ENCODE assay signal across 27 mouse cellular contexts in the genomic region with DNA sequence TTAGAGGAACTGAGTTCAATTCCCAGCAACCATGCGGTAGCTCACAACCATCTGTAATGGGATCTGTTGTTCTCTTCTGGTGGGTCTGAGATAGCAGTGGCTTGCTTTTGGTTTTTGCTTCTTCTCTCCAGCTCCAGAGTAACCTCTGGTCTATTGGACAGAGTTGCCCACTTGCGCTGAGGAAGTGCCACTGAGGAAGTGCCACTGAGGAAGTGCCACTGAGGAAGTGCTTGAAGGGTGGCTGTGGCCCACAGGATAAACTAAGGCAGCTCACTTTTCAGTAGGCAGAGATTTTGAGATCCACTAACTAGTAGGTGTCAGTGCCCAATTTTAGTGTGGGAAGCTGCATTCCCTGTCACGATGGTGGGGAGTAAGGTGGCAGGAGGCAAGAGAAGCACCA. TPM values are rescaled to one million over a fixed set of nuclear protein-coding genes. Genes with fewer than 3 reads are reported as not detected.
DNase-seq lines count a peak whose midpoint lies in the region; ATAC-seq lines count a peak whose summit lies in the region.
"Had no signal": no experiment of that assay in that cellular context is flagged by ENCODE, and none has a peak within 500 bp of the region (broad histone marks: within the 10 kb centered on the region; RNA-seq: fewer than 3 reads in every experiment).

No protein-coding gene starts in this region.

- H3K4me3 ChIP-seq in heart, embryonic 10.5 days: no peak overlapping the region
- no peak overlapping the region for H3K4me3 ChIP-seq in midbrain, embryonic 13.5 days (replicated peaks)
- no peak overlapping the region for H3K4me3 ChIP-seq in midbrain, embryonic 14.5 days (replicated peaks; ENCODE audit: low read depth, low read length)
- H3K4me3 ChIP-seq: forebrain, embryonic 10.5 days; forebrain, embryonic 13.5 days; heart, adult 2 months; hindbrain, embryonic 12.5 days; hindbrain, embryonic 15.5 days had no signal

- 93% methylated on average over 3 of the region's 3 CpGs for WGBS in heart, embryonic 10.5 days
- WGBS in midbrain, embryonic 13.5 days: 97% methylated on average over 3 of the region's 3 CpGs
- WGBS in midbrain, embryonic 14.5 days: 97% methylated on average over 3 of the region's 3 CpGs

- no peaks in the 10 kb centered on the region for H3K9me3 ChIP-seq in heart, embryonic 10.5 days
- no peaks in the 10 kb centered on the region for H3K9me3 ChIP-seq in midbrain, embryonic 13.5 days
- no peaks in the 10 kb centered on the region for H3K9me3 ChIP-seq in midbrain, embryonic 14.5 days (ENCODE audit: control insufficient read depth, low read length)
- H3K9me3 ChIP-seq: forebrain, embryonic 10.5 days; forebrain, embryonic 13.5 days; hindbrain, embryonic 12.5 days; hindbrain, embryonic 15.5 days had no signal

- no peak overlapping the region for H3K4me2 ChIP-seq in midbrain, embryonic 13.5 days (replicated peaks)
- H3K4me2 ChIP-seq in midbrain, embryonic 14.5 days (ENCODE audit: low read length): no peak overlapping the region
- H3K4me2 ChIP-seq: forebrain, embryonic 13.5 days; heart, embryonic 11.5 days; hindbrain, embryonic 12.5 days; hindbrain, embryonic 15.5 days had no signal

- no peak overlapping the region for H3K9ac ChIP-seq in midbrain, embryonic 13.5 days (replicated peaks)
- H3K9ac ChIP-seq in midbrain, embryonic 14.5 days (replicated peaks; ENCODE audit: low read length): no peak overlapping the region
- H3K9ac ChIP-seq: forebrain, embryonic 13.5 days; hindbrain, embryonic 12.5 days; hindbrain, embryonic 15.5 days had no signal

- no peaks in the 10 kb centered on the region for H3K27me3 ChIP-seq in heart, embryonic 10.5 days (ENCODE audit: insufficient read depth, poor library complexity, severe bottlenecking)
- no peaks in the 10 kb centered on the region for H3K27me3 ChIP-seq in midbrain, embryonic 13.5 days
- H3K27me3 ChIP-seq in midbrain, embryonic 14.5 days (ENCODE audit: control insufficient read depth, insufficient read depth, low read length): no peaks in the 10 kb centered on the region
- H3K27me3 ChIP-seq: forebrain, embryonic 13.5 days; hindbrain, embryonic 12.5 days; hindbrain, embryonic 15.5 days; Patski had no signal

- H3K27ac ChIP-seq in heart, embryonic 10.5 days: no peak overlapping the region
- H3K27ac ChIP-seq in midbrain, embryonic 13.5 days: 0 out of 2 replicates have a peak overlapping the region, but pooled peaks have one; percentile 31
- no peak overlapping the region for H3K27ac ChIP-seq in midbrain, embryonic 14.5 days (replicated peaks; ENCODE audit: low read depth, low read length)
- H3K27ac ChIP-seq: forebrain, embryonic 10.5 days; forebrain, embryonic 13.5 days; heart, adult 2 months; hindbrain, embryonic 12.5 days; hindbrain, embryonic 15.5 days had no signal

- peaks cover 57% of the 10 kb centered on the region for H3K36me3 ChIP-seq in heart, embryonic 10.5 days
- H3K36me3 ChIP-seq in midbrain, embryonic 13.5 days: peaks cover 27% of the 10 kb centered on the region
- H3K36me3 ChIP-seq in midbrain, embryonic 14.5 days (ENCODE audit: control insufficient read depth, insufficient read depth, low read length): peaks cover 27% of the 10 kb centered on the region

- ATAC-seq in midbrain, embryonic 13.5 days: no peak
- ATAC-seq in midbrain, embryonic 14.5 days (ENCODE audit: low FRiP score, low TSS enrichment): no peak
- peak; percentile 38; the same call in 1 of the 2 replicates for ATAC-seq in neutrophil, adult 5-6 weeks (ENCODE audit: extremely low read depth, insufficient number of reproducible peaks, low FRiP score, poor library complexity, severe bottlenecking)
- ATAC-seq: forebrain, embryonic 13.5 days; forebrain, embryonic 16.5 days; Patski had no signal

- H3K4me1 ChIP-seq in heart, embryonic 10.5 days: peaks cover 25% of the 10 kb centered on the region
- H3K4me1 ChIP-seq in midbrain, embryonic 13.5 days (replicated peaks): peaks cover 43% of the 10 kb centered on the region
- H3K4me1 ChIP-seq in midbrain, embryonic 14.5 days (ENCODE audit: control insufficient read depth, insufficient read depth, low read length): peaks cover 35% of the 10 kb centered on the region

- peak; percentile 87 for DNase-seq in heart, adult 11 months
- DNase-seq in heart, embryonic 10.5 days (ENCODE audit: low spot score): no peak
- DNase-seq in midbrain, embryonic 14.5 days: no peak
- no peak for DNase-seq in neural tube, embryonic 10.5 days (ENCODE audit: extremely low spot score, low spot score)
- no peak for DNase-seq in layer of hippocampus, adult 8-10 months (ENCODE audit: low spot score in 2 of 2)
- DNase-seq: adrenal gland, postnatal 10 days; adrenal gland, postnatal 36 days; cerebellum, adult 11 months; cerebellum, adult 2 months; cerebellum, adult 9-11 months; cerebellum, postnatal 36 days; gastrocnemius, postnatal 10 days; heart, adult 2 months had no signal

RNA-seq across cellular contexts. Expression of gene Slc45a1, which starts 43.3 kb away (rescaled TPM):
- polyA plus RNA-seq in heart, embryonic 10.5 days (2016; fragmentation: Nextera tagmentation; extraction: Ambion mirVana): 0.10 and 0.15 TPM in 2 replicates
- 18.1 and 20.7 TPM in 2 replicates for polyA plus RNA-seq in midbrain, embryonic 13.5 days (2015; fragmentation: Nextera tagmentation; extraction: Ambion mirVana)
- polyA plus RNA-seq in midbrain, embryonic 14.5 days (2014; fragmentation: Nextera tagmentation; extraction: Ambion mirVana): 28.0 and 29.3 TPM in 2 replicates
- not detected in 2 replicates for total RNA-seq in neutrophil, adult 5-6 weeks (2017)
- 10 to 100 TPM; 36.2 to 45.2 (median 44.1) TPM for total RNA-seq in layer of hippocampus, adult 8-10 months (2022)
- total RNA-seq: gastrocnemius, adult 18-20 months; gastrocnemius, postnatal 10 days; gastrocnemius, postnatal 4 days; heart, adult 2 months; heart, postnatal 25 days; hematopoietic stem cell, adult 5-6 weeks had no signal
- polyA plus RNA-seq: heart, adult 2 months; heart, postnatal 0 days; Patski had no signal

Comparison
In these comparisons a context has a peak if more than half of its experiments do, and no peak if none do; other contexts are left out.
1. RNA of gene Slc45a1, which starts 43.3 kb away (polyA plus RNA-seq): 28.0 to 29.3 TPM in midbrain, embryonic 14.5 days and 18.1 to 20.7 TPM in midbrain, embryonic 13.5 days; 0.10 to 0.15 TPM in heart, embryonic 10.5 days; every median in the first group is over 10 times any median in the second.